Mouse (Mus musculus): ENCODE measurements around the gene Gm13278. TPM values are rescaled to one million over a fixed set of nuclear protein-coding genes. Genes with fewer than 3 reads are reported as not detected.
"Not testable (repeated sequence)": the region's sequence is repeated elsewhere in the genome, so short reads cannot be mapped to it uniquely, and the experiment has no call there.

Gm13278 gene
- not detected in 2 replicates for polyA plus RNA-seq (2015; fragmentation: Nextera tagmentation; extraction: Ambion mirVana)

GRCm38 (mm10) chr4:88791250-88791649, at the start of gene Gm13278:
Gm13278 (plus strand) TSS chr4:88791550.
- H3K4me3 ChIP-seq (replicated peaks), result not testable (repeated sequence)

GRCm38 (mm10) chr4:88742771-88743371, 48.5 kb upstream of the Gm13278 start:
- no peaks in the 10 kb centered on the region for H3K36me3 ChIP-seq
- WGBS, result 46% methylated on average over 7 of the region's 7 CpGs
- no peak overlapping the region for H3K9ac ChIP-seq
- H3K9me3 ChIP-seq, result no peaks in the 10 kb centered on the region
- no peak overlapping the region; the same call in 1 of the 2 replicates for H3K27ac ChIP-seq
- 0 out of 2 replicates have a peak, but pooled peaks cover 7% of the 10 kb centered on the region for H3K4me1 ChIP-seq
- H3K4me2 ChIP-seq, result no peak overlapping the region
- no peaks in the 10 kb centered on the region for H3K27me3 ChIP-seq (replicated peaks)
- no peak overlapping the region for H3K4me3 ChIP-seq (replicated peaks)
- no peak for ATAC-seq (ENCODE audit: insufficient read depth, low FRiP score, low read depth)

More at GRCm38 (mm10) chr4:88791250-88791649, at the start of gene Gm13278:
- H3K9me3 ChIP-seq; H3K27ac ChIP-seq; H3K27me3 ChIP-seq (replicated peaks); H3K36me3 ChIP-seq; ATAC-seq (ENCODE audit: insufficient read depth, low FRiP score, low read depth); H3K4me1 ChIP-seq; H3K4me2 ChIP-seq; H3K9ac ChIP-seq: not testable (repeated sequence)
- WGBS, result no CpG with 5 or more reads among the region's 28 CpGs

GRCm38 (mm10) chr4:88744207-88744606, 47.1 kb upstream of the Gm13278 start:
- Histone ChIP-seq H3K9me3 (no peaks in the 10 kb centered on the region), H3K36me3 (no peaks in the 10 kb centered on the region)
- 71% methylated on average over 3 of the region's 3 CpGs for WGBS

GRCm38 (mm10) chr4:88749926-88750325, 41.4 kb upstream of the Gm13278 start:
- no peak for ATAC-seq (ENCODE audit: insufficient read depth, low FRiP score, low read depth)
- WGBS, result 52% methylated on average over 6 of the region's 6 CpGs
- Histone ChIP-seq H3K4me1 (0 out of 2 replicates have a peak, but pooled peaks cover 4% of the 10 kb centered on the region), H3K9me3 (no peaks in the 10 kb centered on the region), H3K27ac (no peak overlapping the region), H3K4me2 (no peak overlapping the region), H3K9ac (no peak overlapping the region), H3K36me3 (no peaks in the 10 kb centered on the region), H3K27me3 (replicated peaks) (no peaks in the 10 kb centered on the region), H3K4me3 (replicated peaks) (no peak overlapping the region)

More at GRCm38 (mm10) chr4:88744207-88744606, 47.1 kb upstream of the Gm13278 start:
- Histone ChIP-seq H3K27me3 (replicated peaks) (no peaks in the 10 kb centered on the region), H3K4me3 (replicated peaks) (no peak overlapping the region), H3K4me1 (0 out of 2 replicates have a peak, but pooled peaks cover 7% of the 10 kb centered on the region), H3K9ac (no peak overlapping the region), H3K27ac (no peak overlapping the region), H3K4me2 (no peak overlapping the region)
- ATAC-seq (ENCODE audit: insufficient read depth, low FRiP score, low read depth), result no peak

- 75% methylated on average over 15 of the region's 15 CpGs for WGBS
- not testable (repeated sequence) for H3K4me3 ChIP-seq (replicated peaks); H3K4me1 ChIP-seq; H3K4me2 ChIP-seq; ATAC-seq (ENCODE audit: insufficient read depth, low FRiP score, low read depth); H3K36me3 ChIP-seq; H3K9me3 ChIP-seq; H3K27me3 ChIP-seq (replicated peaks); H3K9ac ChIP-seq; H3K27ac ChIP-seq
Measured at GRCm38 (mm10) chr4:88754818-88755340, 36.5 kb upstream of the Gm13278 start, which contains the start of gene Gm13271. Gm13271 (plus strand) TSS chr4:88754868.

GRCm38 (mm10) chr4:88756581-88757513, 34.5 kb upstream of the Gm13278 start:
- H3K36me3 ChIP-seq; ATAC-seq (ENCODE audit: insufficient read depth, low FRiP score, low read depth); H3K4me1 ChIP-seq; H3K9me3 ChIP-seq; H3K27me3 ChIP-seq (replicated peaks): not testable (repeated sequence)
- 9% methylated on average over 29 of the region's 31 CpGs for WGBS
- H3K4me3 ChIP-seq (replicated peaks), result peak overlapping the region; percentile 57
- H3K9ac ChIP-seq, result peak overlapping the region; percentile 16; the same call in 1 of the 2 replicates
- peak overlapping the region; percentile 98 for H3K27ac ChIP-seq
- H3K4me2 ChIP-seq, result peak overlapping the region; percentile 76

- under 1% methylated on average over 21 of the region's 21 CpGs for whole genome bisulfite sequencing
- Histone ChIP-seq H3K9ac (peak overlapping the region; percentile 16; the same call in 1 of the 2 replicates), H3K27ac (peak overlapping the region; percentile 98), H3K4me2 (peak overlapping the region; percentile 76), H3K4me3 (replicated peaks) (peak overlapping the region; percentile 57)
- H3K4me1 ChIP-seq; H3K36me3 ChIP-seq; H3K27me3 ChIP-seq (replicated peaks); H3K9me3 ChIP-seq: not testable (repeated sequence)
- peak; percentile 100 for ATAC-seq (ENCODE audit: insufficient read depth, low FRiP score, low read depth)
Measured at GRCm38 (mm10) chr4:88757628-88758031, 33.7 kb upstream of the Gm13278 start.

DNA sequence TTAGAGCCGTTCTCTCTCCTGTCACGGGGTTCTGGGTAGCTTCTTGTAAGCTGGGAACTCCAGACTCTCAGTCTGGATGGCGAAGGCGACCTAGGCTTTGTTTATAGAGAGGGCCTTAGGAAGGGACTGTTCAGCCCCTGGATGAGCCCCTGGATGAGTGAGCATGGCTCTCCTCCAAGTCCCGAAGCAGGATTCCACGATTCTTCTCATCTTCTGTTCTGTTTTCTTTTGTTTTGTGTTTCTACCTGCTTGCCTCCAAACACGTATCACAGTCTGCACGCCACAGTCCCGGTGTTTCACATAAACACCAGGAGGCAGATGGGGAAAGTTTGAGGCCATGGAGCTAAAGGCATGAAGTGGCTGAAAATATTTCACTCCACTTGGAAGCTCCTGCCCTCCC, 32.6 kb upstream of the Gm13278 start:
- ATAC-seq (ENCODE audit: insufficient read depth, low FRiP score, low read depth); H3K4me1 ChIP-seq; H3K27me3 ChIP-seq (replicated peaks); H3K9me3 ChIP-seq; H3K4me2 ChIP-seq; H3K27ac ChIP-seq; H3K4me3 ChIP-seq (replicated peaks); H3K36me3 ChIP-seq; H3K9ac ChIP-seq: not testable (repeated sequence)
- 81% methylated on average over 9 of the region's 9 CpGs for WGBS

DNA sequence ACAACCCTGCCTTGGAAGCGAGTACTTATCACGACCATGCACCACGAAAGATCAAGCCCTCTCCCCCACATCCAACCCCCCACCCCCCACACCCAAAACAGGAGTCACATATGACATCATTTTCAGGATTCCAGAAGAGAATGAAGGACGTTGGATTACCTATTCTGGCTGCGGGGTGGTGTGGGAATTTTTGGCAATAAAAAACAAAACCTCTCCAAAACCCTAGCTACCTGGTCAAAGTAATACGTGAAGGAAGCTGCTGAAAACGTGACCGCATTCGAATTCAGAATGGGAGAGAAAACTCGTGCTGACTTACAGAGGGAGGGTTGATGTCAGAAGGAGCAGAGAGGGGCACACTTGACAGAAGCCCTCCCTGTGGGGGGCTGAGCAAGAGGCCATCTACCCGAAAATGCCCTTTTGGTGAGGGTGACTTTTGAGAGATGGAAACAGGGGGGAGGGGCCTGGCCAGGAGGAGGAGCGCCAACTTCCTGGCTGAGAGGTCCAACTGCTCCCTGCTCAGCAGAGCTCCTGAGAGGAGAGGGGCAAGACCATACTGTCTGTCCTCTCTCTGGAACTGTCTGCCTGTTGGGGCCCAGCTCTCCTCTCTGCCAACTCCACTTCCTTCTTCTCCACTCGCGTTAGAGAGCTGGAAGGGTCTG, 31.6 kb upstream of the Gm13278 start, which contains the start of gene Gm13283:
Gm13283 (plus strand) TSS at position 510 of the 659 bp plus-strand sequence.
- H3K9me3 ChIP-seq; H3K9ac ChIP-seq; H3K4me1 ChIP-seq; H3K36me3 ChIP-seq; H3K27me3 ChIP-seq (replicated peaks); ATAC-seq (ENCODE audit: insufficient read depth, low FRiP score, low read depth): not testable (repeated sequence)
- Histone ChIP-seq H3K4me2 (peak within 1 kb of the TSS; percentile 49), H3K4me3 (replicated peaks) (peak within 1 kb of the TSS; percentile 36), H3K27ac (peak within 1 kb of the TSS; percentile 71)
- WGBS, result 16% methylated on average over 11 of the region's 14 CpGs

DNA sequence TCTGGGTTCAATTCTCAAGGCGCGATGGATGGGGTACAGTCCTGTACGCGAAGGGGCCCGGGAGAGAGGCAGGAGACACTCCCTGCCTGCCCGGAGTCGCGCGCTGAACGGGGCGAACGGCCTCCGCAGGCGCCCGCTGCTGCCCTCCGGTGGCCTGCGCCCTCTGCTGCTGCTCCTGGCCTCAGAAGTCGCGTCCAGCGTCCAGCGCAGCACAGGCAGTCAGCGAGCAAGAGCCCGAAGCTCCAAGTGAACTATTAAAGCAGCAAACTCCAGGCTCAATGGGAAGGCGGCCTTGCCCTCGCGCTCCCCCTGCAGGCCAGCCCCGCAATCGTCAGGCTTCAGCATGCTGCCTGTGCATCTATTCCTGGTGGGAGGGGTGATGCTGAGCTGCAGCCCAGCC, 30.9 kb upstream of the Gm13278 start:
- H3K27ac ChIP-seq, result peak overlapping the region; percentile 71
- 0% methylated on average over 26 of the region's 28 CpGs for WGBS
- H3K4me3 ChIP-seq (replicated peaks), result peak overlapping the region; percentile 36
- H3K27me3 ChIP-seq (replicated peaks); H3K36me3 ChIP-seq; H3K9ac ChIP-seq; H3K9me3 ChIP-seq; H3K4me1 ChIP-seq; ATAC-seq (ENCODE audit: insufficient read depth, low FRiP score, low read depth): not testable (repeated sequence)
- H3K4me2 ChIP-seq, result peak overlapping the region; percentile 49

- H3K9me3 ChIP-seq; H3K9ac ChIP-seq; H3K27me3 ChIP-seq (replicated peaks); H3K4me3 ChIP-seq (replicated peaks); H3K4me2 ChIP-seq; H3K27ac ChIP-seq; H3K4me1 ChIP-seq; ATAC-seq (ENCODE audit: insufficient read depth, low FRiP score, low read depth); H3K36me3 ChIP-seq: not testable (repeated sequence)
- WGBS, result 61% methylated on average over 6 of the region's 8 CpGs
Measured at GRCm38 (mm10) chr4:88761776-88762175, 29.6 kb upstream of the Gm13278 start.
